Mouse (Mus musculus) liver (tissue): Measurements from ENCODE around the gene Rhobtb1.

Experiments
- DNase-seq: peaks from one replicate; pipeline ENCODE4 v3.0.0-alpha.2; 2020; ENCODE audit warnings: mixed read lengths

Gene Rhobtb1

GRCm38 (mm10) chr10:69328029-69328655, 176.9 kb downstream of the Rhobtb1 start:
- DNase-seq = no peak

GRCm38 (mm10) chr10:69328656-69329046, 177.4 kb downstream of the Rhobtb1 start:
- no peak for DNase-seq

GRCm38 (mm10) chr10:69331231-69331630, 180.0 kb downstream of the Rhobtb1 start:
- no peak for DNase-seq

GRCm38 (mm10) chr10:69333212-69333611, 182.0 kb downstream of the Rhobtb1 start:
- DNase-seq = no peak

GRCm38 (mm10) chr10:69334271-69335194, 183.3 kb downstream of the Rhobtb1 start:
- DNase-seq = no peak

- no peak for DNase-seq
Observed at GRCm38 (mm10) chr10:69335195-69335536, 183.9 kb downstream of the Rhobtb1 start.

GRCm38 (mm10) chr10:69335611-69336010, 184.4 kb downstream of the Rhobtb1 start:
- no peak for DNase-seq

GRCm38 (mm10) chr10:69336219-69336618, 185.0 kb downstream of the Rhobtb1 start:
- no peak for DNase-seq

GRCm38 (mm10) chr10:69340001-69340400, 188.8 kb downstream of the Rhobtb1 start:
- DNase-seq = no peak
